Mouse (Mus musculus) gastrocnemius, adult 2 months (tissue): ENCODE results near the gene Tomm20. TPM values are rescaled to one million over a fixed set of nuclear protein-coding genes. Genes with fewer than 3 reads are reported as not detected.

Experiments
- DNase-seq: peaks from one replicate; pipeline ENCODE4 v3.0.0; 2022
- H3K27ac ChIP-seq: fragments of 200-600 bp; 2 replicates; pipeline ENCODE4 v1.8.1; 2022; ENCODE audit warnings: mild to moderate bottlenecking
- H3K4me3 ChIP-seq: fragments of 200-600 bp; 2 replicates; pipeline ENCODE4 v1.8.1; 2022; ENCODE audit warnings: mild to moderate bottlenecking, moderate library complexity
- CTCF ChIP-seq: fragments of 200-600 bp; IDR thresholded peaks from 2 replicates; pipeline ENCODE4 v1.8.1; 2022; ENCODE audit warnings: antibody characterized with exemption, mild to moderate bottlenecking, moderate library complexity
- intact Hi-C: fragments of 180-260 bp; cut with DNase I; formaldehyde crosslinking; loops from one replicate; pipeline ENCODE4 v1.15.1; 2025
- total RNA-seq, 2 experiments: library from RNA; stranded (reverse); gene quantifications; 2 replicates each; pipeline ENCODE4 v1.2.3; 2021

Tomm20 gene
- total RNA-seq, 2 experiments from 2014 or later = 92.0 to 104 TPM

GRCm38 (mm10) chr8:126974511-126974910 lies 28.9 kb upstream of the Tomm20 start:
- H3K4me3 ChIP-seq = no peak overlapping the region
- no peak for DNase-seq
- no peak for TF ChIP-seq CTCF
- no peak overlapping the region for H3K27ac ChIP-seq
- intact Hi-C loops = loop anchor here (2.0 to 5.0 kb wide), 2 partner anchors 477 to 494 kb away; no protein-coding TSS in a partner anchor

DNA sequence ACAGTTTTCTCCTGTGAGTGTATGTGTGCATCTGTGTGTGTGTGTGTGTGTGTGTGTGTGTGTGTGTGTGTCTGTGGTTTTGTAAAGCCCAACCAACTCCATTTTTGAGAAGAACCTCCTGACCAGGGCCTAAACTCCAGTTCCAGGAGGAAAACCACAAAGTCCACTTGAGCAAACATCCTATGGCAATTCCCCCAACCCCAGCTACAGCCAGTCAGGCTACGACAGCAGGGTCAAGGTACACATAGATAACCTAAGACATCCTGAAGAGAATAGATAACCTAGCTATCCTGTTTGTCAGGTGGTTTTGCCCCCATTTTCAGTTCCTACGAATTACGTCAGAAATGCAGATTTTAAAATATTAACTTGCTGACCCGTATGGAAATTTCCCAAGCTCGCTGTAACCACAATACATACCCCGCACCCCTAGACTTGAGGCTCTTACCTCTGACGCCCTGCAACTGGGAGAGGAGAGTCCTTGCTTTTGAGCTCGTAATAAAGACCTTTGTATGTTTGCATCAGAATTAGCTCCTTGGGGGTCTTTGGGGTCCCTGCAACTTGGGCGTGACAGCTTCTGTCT lies 28.1 kb upstream of the Tomm20 start:
- TF ChIP-seq CTCF = no peak
- H3K27ac ChIP-seq = no peak overlapping the region
- H3K4me3 ChIP-seq = no peak overlapping the region
- no peak for DNase-seq
- intact Hi-C loops = loop anchor here (2.0 to 5.0 kb wide), 2 partner anchors 476 to 493 kb away; no protein-coding TSS in a partner anchor

- no peak for DNase-seq
- Histone ChIP-seq H3K4me3 (no peak overlapping the region), H3K27ac (no peak overlapping the region)
- TF ChIP-seq CTCF = no peak
- intact Hi-C loops = loop anchor here (5.0 kb wide), 1 partner anchor 475 kb away; no protein-coding TSS in a partner anchor
Observed at GRCm38 (mm10) chr8:126972649-126973048, 27.0 kb upstream of the Tomm20 start.

DNA sequence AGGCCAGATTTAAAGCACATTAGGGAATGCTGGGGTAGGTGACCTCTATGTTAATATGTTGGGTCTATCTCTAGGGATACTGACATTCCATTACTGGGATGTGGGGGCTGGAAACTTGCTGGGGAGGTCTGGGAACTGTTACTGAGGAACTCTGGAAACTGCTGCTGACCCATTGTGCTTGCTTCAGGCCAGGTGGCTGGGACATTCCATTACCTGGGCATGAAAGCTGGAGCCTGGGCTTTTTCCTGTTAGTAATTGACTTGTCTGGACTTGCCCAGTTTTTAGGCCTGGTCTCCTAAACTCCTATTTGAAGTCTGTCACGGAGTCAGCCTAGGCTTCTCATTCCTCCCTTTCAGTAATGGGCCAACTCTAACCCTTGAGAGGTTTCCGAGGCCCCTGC lies 26.5 kb upstream of the Tomm20 start:
- no peak for DNase-seq
- no peak for TF ChIP-seq CTCF
- Histone ChIP-seq H3K27ac (no peak overlapping the region), H3K4me3 (no peak overlapping the region)
- intact Hi-C loops = loop anchor here (5.0 kb wide), 1 partner anchor 475 kb away; no protein-coding TSS in a partner anchor

DNA sequence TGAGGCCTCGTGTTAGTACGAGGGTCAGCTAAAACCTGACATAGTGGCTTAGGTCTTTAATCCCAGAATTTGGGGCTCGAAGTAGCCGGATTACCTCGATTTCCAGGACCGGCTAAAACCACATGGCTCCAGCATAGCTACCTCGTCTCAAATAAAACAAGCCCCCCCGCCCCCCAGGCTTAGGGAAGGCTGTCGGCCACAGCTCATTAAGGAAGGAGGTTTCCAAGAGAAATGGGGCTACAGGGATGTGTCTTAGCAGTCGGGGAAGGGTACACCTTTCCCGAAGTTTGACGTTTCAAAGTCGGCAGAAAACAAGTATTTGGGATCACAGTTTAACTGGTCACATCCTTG lies 25.6 kb upstream of the Tomm20 start:
- no peak for TF ChIP-seq CTCF
- Histone ChIP-seq H3K27ac (peak overlapping the region; percentile 90), H3K4me3 (peak overlapping the region; percentile 80)
- no peak for DNase-seq
- intact Hi-C loops = loop anchor here (5.0 kb wide), 1 partner anchor 474 kb away; no protein-coding TSS in a partner anchor

DNA sequence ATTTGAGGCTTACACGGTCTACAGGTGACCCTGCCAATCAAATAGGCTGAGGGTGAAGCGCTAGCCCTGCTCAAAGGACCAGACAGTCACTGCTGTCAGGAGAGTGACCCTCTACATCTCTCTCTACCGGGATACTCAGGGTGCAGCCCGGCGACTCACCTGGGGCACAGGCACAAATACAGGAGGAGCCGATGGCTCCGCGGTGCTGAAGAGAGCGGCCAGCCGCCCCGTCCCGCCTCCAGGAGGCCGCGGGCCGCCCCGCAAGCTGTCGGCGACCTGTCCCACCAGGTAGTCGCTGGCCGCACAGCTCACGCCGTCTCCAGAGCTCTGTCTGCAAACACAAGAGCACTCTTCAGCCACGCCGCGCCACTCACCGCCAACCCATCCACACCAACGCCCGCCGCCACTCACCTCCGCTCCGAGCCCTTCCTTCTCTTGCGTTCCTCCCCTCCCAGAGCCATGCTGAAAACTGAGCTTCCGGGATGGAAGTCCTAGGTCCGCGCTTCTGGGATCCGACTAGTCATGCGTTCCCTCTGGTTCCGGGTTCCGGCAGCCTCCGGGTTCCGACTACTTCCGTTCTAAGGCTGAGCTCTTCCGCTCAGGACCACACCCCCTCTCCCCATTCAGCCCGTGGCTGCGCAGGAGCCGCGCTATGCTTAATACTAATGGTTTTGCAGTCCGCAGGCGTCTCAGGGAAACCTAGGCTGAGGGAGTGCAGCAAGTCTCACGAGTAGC lies 25.1 kb upstream of the Tomm20 start, which contains the start of gene Rbm34:
Rbm34 (minus strand) TSS at position 493 of the 735 bp plus-strand sequence.
- Histone ChIP-seq H3K27ac (peak within 1 kb of the TSS; percentile 90), H3K4me3 (peak within 1 kb of the TSS; percentile 80)
- intact Hi-C loops = loop anchor here (5.0 kb wide), 1 partner anchor 473 kb away; no protein-coding TSS in a partner anchor
- no peak for TF ChIP-seq CTCF
- peak; percentile 92 for DNase-seq

- intact Hi-C loops = no loop called here
- Histone ChIP-seq H3K27ac (no peak overlapping the region), H3K4me3 (no peak overlapping the region; the same call in 1 of the 2 replicates)
- no peak for TF ChIP-seq CTCF
- no peak for DNase-seq
Observed at GRCm38 (mm10) chr8:126969546-126969945, 23.9 kb upstream of the Tomm20 start.

DNA sequence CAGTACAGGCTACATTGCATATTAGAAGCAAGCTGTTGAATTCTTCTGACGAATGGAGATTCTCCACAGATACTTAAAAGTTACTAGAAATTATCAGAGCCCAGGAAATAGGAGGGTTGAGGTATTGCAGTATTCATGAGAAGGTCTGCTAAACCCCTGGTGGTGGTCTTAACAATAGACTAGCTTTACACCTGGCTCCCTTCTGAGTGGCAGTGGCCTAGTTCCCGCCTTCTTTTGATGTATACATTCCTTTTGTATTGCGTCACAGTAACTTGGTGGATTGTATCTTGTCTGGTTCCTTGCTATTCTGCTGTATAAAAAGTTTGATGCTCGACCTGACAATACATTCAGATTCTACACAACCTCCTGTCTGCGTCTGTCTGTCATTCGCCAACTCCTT lies 22.5 kb upstream of the Tomm20 start:
- TF ChIP-seq CTCF = no peak
- DNase-seq = no peak
- no peak overlapping the region for H3K4me3 ChIP-seq
- intact Hi-C loops = no loop called here
- no peak overlapping the region for H3K27ac ChIP-seq

DNA sequence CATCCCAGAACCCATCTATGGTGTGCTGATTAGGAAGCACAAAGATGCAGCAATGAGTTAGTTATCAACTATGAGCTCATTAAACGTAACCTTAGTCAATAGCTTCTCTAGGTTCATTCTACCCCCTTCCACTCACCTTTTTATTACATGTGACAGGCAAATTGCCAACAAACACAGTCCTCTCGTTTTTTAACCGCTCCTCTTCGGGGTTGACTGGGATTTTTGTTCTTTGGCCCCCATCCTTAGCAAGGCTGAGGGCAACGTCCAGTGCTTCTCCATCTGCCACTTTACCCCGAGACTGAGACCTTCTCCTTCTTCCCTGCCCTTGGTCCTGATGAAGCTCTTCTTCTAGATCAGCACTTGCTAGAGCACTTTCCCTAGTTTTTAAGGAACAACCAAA lies 19.6 kb upstream of the Tomm20 start:
- Histone ChIP-seq H3K27ac (no peak overlapping the region), H3K4me3 (no peak overlapping the region)
- intact Hi-C loops = no loop called here
- TF ChIP-seq CTCF = no peak
- DNase-seq = no peak

DNA sequence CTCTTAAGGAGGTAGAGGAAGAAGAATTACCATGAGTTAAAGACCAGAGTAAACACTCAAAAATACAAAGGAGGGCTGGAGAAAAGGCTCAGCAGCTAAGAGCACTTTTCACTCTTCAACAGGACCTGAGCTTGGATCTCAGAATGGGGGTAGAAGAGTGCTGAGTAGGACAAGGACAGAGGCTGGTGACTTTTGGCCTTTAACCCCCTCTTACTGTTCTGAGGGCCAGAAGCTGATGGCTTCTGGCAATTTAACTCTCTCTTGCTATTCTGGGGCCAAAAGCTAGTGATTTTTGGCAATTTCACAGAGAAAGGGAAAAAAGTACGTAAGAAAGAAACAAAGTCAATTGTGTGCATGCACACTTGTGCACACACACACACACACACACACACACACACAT lies 17.2 kb upstream of the Tomm20 start:
- H3K27ac ChIP-seq = no peak overlapping the region

GRCm38 (mm10) chr8:126961516-126961915 lies 15.9 kb upstream of the Tomm20 start:
- H3K27ac ChIP-seq = no peak overlapping the region
- TF ChIP-seq CTCF = no peak
- DNase-seq = no peak
- H3K4me3 ChIP-seq = no peak overlapping the region
- intact Hi-C loops = no loop called here

More for the DNA sequence above, 17.2 kb upstream of the Tomm20 start:
- no peak for DNase-seq
- intact Hi-C loops = no loop called here
- TF ChIP-seq CTCF = no peak
- H3K4me3 ChIP-seq = no peak overlapping the region

- DNase-seq = no peak
- no peak for TF ChIP-seq CTCF
- Histone ChIP-seq H3K27ac (no peak overlapping the region), H3K4me3 (no peak overlapping the region)
- intact Hi-C loops = no loop called here
Observed at GRCm38 (mm10) chr8:126951900-126952636, 6.4 kb upstream of the Tomm20 start.

GRCm38 (mm10) chr8:126949527-126949926 lies 3.9 kb upstream of the Tomm20 start:
- intact Hi-C loops = no loop called here
- TF ChIP-seq CTCF = no peak
- no peak for DNase-seq
- Histone ChIP-seq H3K4me3 (no peak overlapping the region), H3K27ac (no peak overlapping the region)
